Mouse (Mus musculus): ENCODE results near the gene March9.
A peak's percentile ranks its signal among the peaks of the same experiment; 100 is the strongest.
"Not testable (repeated sequence)": the region's sequence is repeated elsewhere in the genome, so short reads cannot be mapped to it uniquely, and the experiment has no call there.

The March9 gene

DNA sequence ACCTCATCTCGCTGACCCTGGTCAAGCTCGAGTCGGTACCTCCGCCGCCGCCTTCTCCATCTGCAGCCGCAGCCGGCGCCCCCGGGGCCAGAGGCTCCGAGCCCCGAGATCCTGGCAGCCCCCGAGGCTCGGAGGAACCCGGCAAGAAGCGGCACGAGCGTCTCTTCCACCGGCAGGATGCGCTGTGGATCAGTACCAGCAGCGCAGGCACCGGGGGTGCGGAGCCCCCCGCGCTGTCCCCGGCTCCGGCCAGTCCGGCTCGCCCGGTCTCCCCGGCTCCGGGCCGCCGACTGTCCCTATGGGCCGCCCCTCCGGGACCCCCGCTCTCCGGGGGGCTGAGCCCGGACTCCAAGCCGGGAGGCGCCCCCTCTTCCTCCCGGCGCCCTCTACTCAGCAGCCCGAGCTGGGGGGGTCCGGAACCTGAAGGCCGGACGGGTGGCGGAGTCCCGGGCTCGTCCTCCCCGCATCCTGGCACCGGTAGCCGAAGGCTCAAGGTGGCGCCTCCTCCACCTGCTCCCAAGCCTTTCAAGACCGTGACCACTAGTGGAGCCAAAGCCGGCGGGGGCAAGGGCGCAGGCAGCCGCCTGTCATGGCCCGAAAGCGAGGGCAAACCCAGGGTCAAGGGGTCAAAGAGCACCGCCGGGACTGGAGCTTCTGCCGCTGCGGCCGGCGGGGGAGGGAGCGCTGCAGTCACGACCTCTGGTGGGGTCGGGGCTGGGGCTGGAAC, 19.8 kb upstream of the March9 start:
- no peak for DNase-seq (ENCODE audit: low spot score in 2 of 2)

DNA sequence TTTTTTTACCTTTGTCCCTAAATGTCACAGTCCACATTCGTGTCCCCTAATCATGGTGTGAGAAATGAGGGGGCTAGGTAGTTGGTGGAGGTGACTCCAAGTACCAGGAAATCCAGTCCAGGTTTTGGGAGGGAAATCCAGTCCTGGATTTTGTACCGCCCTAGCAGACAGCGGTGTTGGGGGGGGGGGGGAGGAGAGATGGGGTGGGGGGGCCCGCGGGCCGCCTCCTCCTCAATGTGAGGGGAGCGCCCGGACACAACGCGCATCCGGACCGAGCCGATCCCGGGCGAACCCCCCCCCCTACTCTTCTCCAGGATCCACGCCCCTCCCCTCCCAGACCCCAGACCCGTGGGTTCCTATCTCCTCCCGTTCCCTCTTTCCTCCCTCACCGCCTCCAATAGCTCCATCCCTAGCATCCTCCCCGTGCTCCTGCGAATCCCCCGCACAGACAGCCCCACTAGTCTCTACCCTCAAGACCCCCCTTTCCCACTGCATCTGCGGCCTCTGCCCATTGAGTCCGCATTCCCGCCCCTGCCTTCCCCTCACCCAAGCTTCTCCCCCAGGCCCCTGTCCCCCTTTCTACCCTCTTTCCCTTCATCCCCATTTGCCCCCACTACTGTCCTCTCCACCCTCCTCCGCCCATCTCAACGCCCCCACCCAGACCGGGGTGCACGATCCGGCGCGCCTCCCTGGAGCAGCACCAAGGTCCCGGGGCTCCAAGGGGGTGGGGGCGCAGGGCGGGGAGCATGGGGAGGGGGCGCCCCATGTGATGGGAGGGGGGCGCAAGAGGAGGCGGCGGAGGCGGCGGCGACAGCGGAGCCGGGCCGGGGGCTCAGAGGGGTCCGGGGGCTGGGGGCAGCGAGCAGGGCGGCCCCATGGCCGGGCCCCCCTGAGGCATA, 18.9 kb upstream of the March9 start:
- DNase-seq (ENCODE audit: low spot score in 2 of 2): no peak

DNA sequence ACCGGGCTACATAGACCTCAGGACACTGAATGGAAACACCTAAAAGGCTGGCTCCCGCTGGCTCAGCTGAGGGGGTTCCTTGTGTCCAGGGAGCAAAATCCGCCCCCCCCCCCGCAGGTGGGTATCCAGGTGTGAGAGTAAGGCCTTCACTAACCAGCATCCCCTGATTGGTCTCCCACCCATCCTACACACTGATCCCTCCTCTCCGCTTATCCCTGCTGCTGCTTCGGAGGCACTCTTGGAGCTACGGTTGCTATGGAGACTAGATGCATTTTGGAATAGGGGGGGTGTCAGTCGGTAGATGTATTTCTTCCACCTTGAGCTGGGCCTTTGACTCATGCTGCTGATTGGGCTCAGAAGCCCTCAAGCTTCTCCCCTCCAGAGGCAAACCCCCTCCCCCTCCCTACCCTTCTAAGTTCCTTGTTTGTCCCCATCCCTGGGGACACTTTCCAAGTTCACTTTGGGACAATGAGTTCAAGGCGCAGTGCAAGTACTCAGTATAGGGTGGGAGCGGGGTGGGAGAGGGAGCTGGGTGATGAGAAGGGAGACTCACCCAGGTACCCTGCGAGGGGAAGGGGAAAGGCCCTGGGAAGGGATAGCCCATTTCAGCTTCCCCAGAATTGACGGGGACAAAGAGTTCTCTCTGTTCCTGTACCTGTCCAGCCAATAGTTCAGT, 18.2 kb upstream of the March9 start:
- DNase-seq (ENCODE audit: low spot score in 2 of 2): no peak

DNA sequence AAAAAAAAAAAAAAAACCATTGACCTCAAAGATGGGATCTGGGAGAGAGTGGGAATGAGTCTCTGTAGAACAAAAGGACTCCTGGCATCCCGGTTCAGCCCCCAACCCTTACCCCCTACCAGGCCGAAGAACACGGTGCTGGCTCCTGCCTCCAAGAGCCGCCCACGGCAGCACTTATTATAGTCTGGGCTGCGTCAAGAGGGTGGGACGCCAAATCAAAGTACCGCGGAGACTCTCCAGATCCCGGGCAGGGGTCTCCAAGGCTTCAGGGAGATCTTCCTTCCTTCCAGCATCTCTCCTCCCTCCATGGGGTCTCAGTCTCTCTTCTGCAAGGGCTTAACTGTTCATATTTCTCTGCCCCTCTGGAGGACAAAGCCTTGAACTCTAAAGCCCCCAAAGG, 17.5 kb upstream of the March9 start:
- no peak for DNase-seq (ENCODE audit: low spot score in 2 of 2)

DNA sequence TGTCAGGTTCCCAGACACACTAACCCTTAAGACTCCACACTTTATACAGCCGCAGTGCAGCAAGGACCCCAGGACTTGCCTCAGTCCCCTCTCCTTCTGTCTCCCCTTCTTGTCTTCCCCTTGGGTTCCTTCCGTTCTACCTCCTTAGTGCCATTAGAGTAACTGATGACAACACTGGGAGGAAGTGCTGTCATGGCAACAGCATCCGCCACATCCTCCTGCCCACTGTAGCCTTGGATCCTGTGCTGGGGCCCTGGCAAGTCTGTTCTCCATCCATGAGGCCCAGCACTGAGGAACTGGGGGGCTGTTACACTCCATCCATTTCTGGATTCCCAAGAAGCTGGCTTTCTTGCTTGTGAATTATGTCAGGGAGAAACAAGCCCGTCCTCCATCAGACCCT, 16.1 kb upstream of the March9 start:
- DNase-seq (ENCODE audit: low spot score in 2 of 2): no peak

DNA sequence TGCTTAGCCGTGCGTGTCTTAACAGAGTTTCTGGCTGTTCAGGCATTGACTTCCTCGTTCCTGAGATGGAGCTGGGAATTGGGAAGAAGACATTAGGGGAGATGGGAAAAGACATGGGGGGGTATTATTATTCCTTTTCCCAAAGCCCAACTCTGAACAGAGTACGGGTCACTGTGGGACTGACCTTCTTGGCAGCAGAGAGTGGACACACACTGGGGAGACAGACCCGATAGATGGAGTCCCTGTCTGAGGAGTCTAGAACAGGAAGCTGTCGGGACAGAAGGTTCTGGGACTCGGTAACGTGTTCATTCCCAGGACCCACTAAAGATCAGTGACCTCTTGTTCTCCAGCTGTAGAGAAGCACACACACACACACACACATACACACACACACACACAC, 15.7 kb upstream of the March9 start:
- no peak for DNase-seq (ENCODE audit: low spot score in 2 of 2)

DNA sequence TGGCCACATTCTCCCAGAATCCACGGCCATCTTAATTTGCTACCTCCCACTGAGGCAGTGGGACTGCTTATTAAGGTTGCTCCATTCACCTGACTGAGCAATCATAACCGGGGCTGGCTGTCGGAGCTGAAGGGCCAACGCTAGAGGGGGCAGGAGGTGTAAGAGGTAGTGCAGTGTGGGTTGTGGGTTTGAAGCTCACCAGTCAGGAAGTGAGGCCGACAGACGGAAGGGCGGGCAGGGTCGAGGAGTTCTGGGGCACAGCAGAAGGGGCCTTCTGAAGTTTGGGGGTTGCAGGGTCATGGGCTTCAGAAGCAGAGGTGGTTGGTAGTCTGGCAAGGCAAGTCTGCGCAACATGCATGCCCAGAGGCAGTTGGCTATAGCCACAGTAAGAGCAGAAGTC, 15.1 kb upstream of the March9 start, which contains the start of gene Agap2:
Gene Agap2, plus strand, starts transcription at position 205 of the 400 bp plus-strand sequence.
- no peak for DNase-seq (ENCODE audit: low spot score in 2 of 2)

DNA sequence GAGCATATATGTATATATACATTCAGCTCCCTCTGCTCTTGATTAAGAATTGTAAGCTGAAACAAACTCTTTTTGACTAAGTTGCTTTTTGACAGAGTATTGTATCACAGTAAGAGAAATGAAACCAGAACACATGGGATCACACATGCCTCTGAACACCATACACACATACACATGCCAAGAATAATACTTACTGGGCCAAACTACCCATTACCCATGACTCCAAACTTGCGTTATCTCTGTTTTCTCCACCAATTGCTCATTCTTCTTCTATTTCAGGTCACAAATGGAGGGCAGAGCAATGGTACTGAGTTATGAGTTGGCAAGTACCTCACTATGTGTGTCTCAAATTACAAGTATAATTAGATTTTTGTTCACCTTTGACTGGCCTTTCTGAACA, 14.0 kb upstream of the March9 start:
- no peak for DNase-seq (ENCODE audit: low spot score in 2 of 2)

DNA sequence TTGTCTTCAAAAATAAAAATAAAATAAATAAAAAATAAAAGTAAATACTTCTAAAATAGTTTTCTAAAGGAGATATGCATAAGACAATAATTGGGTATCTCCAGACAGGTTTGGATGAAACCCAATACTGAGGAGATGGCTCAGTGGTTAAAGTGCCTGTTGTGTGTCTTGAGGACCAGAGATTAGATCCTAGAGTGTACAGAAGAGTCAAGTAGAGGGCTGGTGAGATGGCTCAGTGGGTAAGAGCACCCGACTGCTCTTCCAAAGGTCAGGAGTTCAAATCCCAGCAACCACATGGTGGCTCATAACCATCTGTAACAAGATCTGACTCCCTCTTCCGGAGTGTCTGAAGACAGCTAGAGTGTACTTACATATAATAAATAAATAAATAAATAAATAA, 13.0 kb upstream of the March9 start:
- DNase-seq (ENCODE audit: low spot score in 2 of 2): not testable (repeated sequence)

DNA sequence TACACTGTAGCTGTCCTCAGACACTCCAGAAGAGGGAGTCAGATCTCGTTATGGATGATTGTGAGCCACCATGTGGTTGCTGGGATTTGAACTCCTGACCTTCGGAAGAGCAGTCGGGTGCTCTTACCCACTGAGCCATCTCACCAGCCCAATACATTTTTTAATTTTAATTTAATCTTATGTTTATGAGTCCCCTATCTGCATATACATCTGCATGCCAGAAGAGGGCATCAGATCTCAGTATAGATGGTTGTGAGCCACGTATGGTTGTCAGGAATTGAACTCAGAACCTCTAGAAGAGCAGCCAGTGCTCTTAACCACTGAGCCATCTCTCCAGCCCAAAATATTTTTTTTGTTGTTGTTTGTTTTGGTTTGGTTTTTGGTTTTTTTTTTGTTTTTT, 12.3 kb upstream of the March9 start:
- DNase-seq (ENCODE audit: low spot score in 2 of 2): not testable (repeated sequence)

DNA sequence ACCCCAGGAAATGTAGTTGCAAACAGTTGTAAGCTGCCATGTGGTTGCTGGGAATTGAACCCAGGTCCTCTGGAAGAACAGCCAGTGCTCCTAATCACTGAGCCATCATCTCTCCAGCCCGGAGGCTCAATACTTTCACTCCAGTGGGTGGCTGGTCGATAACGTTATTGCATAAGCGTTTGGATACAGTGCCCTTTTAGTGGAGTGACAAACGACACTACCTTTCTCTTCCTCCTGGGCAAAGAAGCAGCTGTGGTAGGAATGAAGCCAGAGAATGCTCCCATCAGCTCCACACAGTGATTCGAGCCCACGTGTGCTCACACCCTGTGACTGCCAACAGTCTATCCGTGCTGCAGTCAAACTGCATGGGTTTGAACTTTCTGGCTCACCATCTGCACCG, 11.2 kb upstream of the March9 start:
- no peak for DNase-seq (ENCODE audit: low spot score in 2 of 2)

DNA sequence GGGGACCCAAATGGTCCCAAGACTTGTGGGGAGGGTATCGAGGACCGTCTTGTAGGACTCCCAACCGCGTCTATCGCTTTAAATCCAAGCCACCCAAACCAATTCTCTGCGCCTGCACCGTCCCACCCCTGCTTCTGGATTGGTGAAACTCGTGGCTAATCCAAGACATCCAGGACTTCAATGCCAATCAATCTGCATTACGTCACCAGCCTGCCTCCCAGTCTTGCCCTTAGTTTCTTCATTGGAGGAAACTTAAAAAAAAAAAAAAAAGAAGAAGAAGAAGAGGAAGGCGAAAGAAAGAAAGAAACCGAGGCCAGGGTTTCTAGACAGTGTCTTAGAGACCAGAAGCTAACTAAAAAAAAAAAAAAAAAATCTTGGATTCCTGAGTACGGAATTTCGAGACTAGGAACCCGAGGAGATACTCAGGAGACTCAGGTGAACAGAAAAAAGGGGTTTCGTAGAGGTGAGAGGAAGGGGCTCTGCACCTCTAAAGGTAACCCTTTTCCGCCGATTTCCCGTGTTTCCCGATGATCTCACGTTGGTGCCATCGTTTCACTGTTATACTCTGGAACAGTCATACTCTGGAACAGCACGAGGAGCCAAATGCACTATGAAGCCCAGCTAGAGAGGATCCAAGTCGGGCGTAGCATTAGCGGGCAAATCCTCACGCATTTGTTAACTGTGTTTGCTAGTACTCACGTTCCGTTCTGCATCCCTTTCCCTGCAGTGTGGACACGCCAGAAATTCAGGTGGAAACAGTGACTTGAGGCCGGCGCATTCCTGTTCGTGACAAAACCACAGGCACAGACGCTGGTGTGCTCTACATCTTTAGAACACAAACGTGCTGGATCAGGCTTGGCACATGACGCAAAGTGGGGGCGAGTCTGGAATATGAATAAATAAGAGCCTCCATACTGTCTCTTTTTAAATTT, 10.5 kb upstream of the March9 start, which contains the start of gene Tspan31:
Gene Tspan31, minus strand, starts transcription at position 75 of the 932 bp plus-strand sequence.
- DNase-seq (ENCODE audit: low spot score in 2 of 2): peak; percentile 91 to 94

DNA sequence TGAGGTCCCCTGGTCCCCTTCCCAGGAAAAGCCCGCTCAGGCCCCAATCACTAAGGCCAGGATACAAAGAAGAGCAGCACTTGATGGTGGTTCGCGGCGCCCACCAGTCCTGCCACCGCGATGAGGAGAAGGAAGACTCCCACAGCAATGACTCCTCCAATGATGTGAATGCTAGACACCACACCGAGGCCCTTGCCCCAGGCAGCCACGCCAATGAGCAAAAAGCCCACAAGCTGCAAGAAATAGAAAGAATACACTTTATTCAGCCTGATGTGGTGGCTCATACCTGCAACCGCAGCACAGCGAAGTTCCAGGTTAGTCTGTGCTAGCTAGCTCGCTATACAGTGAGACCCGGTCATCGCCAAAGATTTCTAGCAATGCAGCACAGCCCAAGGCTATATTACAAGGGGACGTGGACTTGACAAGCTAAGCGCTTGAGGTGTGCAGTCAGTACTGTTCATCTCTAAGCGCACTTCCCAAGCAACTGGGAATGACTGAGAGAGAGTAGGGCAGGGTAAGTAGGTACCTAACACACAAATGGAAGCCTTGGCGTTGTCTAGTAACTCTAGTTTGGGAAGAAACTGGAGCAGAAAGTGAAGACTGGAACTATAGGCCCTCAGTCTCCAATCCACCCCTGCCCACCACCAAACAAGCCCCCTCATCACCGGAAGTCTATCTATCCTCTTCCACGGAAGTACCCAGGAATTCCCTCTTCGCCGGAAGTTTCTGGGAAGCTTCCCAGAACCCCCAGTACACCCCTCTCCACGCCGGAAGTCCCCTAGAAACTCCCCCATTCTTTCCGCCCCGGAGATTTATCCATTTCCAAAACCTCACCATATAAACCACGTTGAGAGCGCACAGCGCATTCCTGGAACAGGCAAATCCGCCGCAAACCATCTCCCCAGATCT, 9.6 kb upstream of the March9 start:
- DNase-seq (ENCODE audit: low spot score in 2 of 2): no peak

DNA sequence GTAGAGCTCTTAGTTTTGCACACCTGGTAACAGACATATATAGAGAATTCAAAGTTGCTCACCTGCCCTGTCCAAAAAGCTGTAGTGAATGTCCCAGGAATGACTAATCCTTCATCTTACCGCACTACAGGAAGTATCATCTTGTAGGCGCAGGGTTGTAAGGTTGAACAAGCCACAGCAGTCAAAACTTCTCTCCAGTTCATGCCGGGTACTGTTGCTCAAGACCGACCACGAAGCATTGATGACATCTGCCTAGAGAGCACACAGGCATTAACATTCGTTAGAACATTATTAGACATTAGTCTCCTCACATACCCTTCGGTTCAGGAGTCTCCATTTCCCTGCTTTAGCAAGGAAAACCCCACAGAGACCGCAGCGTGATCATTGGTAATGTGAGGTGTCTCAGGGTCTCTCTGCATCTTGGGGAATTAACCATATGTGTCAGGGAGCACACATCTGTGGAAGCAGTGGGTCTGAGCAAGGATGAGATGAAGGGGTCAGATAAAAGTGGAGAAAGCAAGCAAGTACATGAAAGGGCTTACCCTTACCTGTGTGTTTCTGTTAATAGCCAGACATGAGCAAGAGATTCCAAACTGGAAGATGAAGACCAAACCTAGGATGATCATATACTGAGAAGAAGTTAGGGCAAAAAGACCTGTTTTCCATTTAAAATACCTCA, 8.5 kb upstream of the March9 start:
- DNase-seq (ENCODE audit: low spot score in 2 of 2): no peak

DNA sequence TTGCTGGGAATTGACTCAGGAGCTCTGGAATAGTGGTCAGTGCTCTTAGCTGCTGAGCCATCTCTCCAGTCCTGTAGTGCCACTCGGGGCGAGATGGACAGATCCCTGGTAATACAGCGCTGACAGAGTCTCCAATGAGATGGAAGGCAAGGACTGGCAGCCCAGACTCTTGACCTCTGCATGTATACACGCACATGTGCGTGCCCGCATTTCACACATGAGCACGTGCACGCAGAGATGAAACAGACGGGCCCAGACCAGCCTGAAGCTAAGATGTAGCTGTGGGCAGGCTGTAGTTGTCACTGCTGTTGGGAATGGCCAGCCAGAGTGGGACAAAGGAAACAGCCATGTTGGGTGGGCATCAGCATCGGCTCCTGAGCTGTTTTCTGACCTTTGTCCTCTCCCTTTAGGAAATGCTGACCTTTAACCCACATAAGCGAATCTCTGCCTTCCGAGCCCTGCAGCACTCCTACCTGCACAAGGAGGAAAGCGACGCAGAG, 6.6 kb upstream of the March9 start:
- no peak for DNase-seq (ENCODE audit: low spot score in 2 of 2)

DNA sequence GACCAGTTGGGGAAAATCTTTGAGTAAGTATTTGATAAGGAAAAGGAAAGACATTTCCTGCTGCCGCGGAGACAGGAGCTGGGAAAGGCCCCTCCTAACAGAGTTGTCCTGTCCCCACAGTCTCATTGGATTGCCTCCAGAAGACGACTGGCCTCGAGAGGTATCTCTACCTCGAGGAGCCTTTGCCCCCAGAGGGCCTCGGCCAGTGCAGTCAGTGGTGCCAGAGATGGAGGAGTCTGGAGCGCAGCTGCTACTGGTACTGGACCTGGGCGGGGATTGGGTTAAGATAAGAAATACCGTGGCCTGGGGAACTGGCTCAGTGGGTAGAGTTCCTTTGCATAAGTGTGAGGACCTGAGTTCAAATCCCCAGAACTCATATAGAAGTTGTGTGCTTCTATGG, 6.0 kb upstream of the March9 start:
- no peak for DNase-seq (ENCODE audit: low spot score in 2 of 2)

DNA sequence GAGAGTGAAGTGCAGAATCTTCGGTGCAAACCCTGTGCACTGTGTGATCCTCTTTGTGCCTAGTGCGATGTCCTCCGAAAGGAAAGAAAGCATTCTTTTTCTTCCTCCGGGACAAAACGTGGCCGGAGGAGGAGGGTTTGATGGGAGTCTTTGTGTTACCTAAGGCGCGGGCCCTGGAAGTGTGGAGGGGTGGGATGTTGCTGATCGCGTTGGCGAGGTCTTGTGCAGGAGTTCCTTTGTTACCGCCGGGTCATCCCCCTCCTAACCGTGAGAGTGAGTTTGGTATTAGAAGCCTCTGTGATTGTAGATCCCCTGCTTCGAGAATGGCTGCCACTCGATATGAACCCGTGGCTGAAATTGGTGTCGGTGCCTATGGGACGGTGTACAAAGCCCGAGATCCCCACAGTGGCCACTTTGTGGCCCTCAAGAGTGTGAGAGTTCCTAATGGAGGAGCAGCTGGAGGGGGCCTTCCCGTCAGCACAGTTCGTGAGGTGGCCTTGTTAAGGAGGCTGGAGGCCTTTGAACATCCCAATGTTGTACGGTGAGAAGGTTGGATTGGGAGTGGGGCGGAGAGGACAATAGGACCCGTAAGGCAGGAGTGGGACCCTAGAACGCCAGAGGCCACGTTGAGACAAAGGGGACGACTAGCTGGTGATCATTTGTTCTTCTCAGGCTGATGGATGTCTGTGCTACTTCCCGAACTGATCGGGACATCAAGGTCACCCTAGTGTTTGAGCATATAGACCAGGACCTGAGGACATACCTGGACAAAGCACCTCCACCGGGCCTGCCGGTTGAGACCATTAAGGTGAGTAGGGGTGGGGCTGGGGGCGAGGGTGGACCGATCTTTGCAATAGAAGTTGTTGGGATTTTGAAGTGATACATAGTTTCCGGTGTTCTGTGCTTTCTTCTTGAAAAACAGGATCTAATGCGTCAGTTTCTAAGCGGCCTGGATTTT, 4.2 kb upstream of the March9 start:
- no peak for DNase-seq (ENCODE audit: low spot score in 2 of 2)

DNA sequence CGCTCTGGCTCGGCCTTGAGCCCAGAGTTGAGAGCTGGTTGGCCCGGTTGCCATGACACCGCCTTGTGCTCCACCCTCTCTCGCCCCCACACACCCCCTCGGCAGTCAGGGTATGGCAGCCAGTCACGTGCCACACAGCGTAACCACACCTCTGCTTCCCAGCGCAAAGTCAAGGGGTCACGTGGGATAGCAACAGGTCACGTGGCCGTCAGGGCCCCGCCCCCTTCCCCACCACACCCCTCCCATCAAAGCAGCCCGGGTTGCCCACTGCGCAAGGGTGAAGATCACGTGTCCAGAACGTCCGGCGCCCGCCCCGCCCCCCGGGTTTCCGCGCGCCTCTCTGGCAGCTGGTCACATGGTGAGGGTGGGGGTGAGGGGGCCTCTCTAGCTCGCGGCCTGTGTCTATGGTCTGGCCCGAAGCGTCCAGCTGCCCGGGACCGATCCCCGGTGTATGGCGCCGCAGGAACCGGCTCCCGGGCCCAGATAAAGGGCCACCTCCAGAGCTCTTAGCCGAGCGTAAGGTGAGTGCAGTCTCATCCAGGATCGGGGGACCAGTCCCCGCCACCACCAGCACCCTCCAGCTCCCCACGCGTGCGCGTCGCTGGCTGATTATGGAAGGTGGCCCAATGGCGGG, 3.4 kb upstream of the March9 start, which contains the start of gene Cdk4:
Gene Cdk4, plus strand, starts transcription at position 296 of the 634 bp plus-strand sequence.
- DNase-seq (ENCODE audit: low spot score in 2 of 2): peak; percentile 97 to 99
